Mouse (Mus musculus) urinary bladder, postnatal 36 days (tissue): ENCODE results near the gene Sco2.

Experiments
- DNase-seq, 2 experiments: peaks; one replicate each; pipeline ENCODE4 v3.0.0; 2022; ENCODE audit warnings: low spot score in 2 of 2, mixed read lengths in 1 of 2

The Sco2 gene

DNA sequence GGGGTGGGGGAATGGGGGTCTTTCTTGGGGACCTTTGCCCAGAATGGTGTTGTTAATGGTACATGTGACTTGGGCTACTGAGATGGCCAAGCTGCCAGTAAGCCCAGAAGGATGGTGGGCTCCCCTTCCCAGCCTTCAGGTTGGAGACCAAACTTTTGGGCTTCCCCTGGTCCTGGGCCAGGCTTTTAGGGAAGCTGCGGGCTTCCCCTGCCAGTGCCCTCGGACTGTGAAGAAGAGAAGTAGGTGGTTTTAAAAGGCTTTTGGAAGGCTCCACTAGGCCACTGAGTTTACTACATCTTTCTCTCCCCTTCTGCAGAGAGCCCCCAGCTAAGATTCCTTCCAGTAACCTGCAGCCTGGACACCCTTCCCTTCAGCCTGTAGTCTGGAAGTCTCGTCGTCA, 50.0 kb downstream of the Sco2 start:
- no peak for DNase-seq

GRCm38 (mm10) chr15:89322670-89323522, 50.8 kb downstream of the Sco2 start, which contains the start of gene Adm2:
Gene Adm2 (plus strand): TSS chr15:89322720.
- no peak for DNase-seq
